Mouse (Mus musculus): ENCODE results near the gene Sh2b2. TPM values are rescaled to one million over a fixed set of nuclear protein-coding genes. Genes with fewer than 3 reads are reported as not detected.

Gene Sh2b2
- polyA plus RNA-seq, 1 experiment = 2.7 TPM

DNA sequence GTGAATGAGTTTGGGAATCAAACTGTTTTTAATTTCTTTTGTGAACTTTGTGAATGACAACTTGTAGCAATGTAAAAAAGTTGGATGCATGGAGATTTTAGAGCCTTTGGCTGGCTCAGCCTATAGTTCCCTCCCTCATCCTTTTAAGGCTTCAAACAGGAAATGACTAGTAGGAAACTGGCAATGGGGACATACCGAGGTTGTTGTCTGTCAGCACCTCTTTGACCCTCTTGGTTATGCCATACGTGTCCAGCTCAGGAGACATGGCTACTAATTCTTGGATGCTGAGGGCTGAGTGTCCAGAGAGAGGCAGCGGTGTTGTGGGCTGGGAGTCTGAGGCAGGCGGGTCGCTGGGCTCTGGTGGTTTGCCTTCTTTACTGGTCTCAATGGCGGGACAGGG, 40.2 kb upstream of the Sh2b2 start:
- H3K36me3 ChIP-seq (ENCODE audit: control insufficient read depth, insufficient read depth, low read length, poor library complexity, severe bottlenecking) = peaks cover 2% of the 10 kb centered on the region; the same call in 1 of the 2 replicates
- TF ChIP-seq POLR2A (IDR thresholded peaks at IDR 0.05; ENCODE audit: insufficient read depth, low read length) (no peak), EP300 (IDR thresholded peaks at IDR 0.05; ENCODE audit: insufficient read depth, low read depth, low read length) (no peak), CTCF (IDR thresholded peaks at IDR 0.05; ENCODE audit: low read depth, low read length) (no peak)
- no peaks in the 10 kb centered on the region for H3K9me3 ChIP-seq (replicated peaks; ENCODE audit: control insufficient read depth, insufficient read depth, low read length, poor library complexity, severe bottlenecking)
- no peaks in the 10 kb centered on the region for H3K4me1 ChIP-seq (ENCODE audit: control insufficient read depth, insufficient read depth, low read length)
- H3K27ac ChIP-seq (ENCODE audit: insufficient read depth, low read length) = no peak overlapping the region
- no peak overlapping the region for H3K4me3 ChIP-seq (ENCODE audit: low read depth, low read length)
- no peaks in the 10 kb centered on the region for H3K27me3 ChIP-seq (ENCODE audit: control insufficient read depth, insufficient read depth, low read length, poor library complexity, severe bottlenecking)
- H3K9ac ChIP-seq (ENCODE audit: low read depth, poor library complexity, severe bottlenecking) = no peak overlapping the region

DNA sequence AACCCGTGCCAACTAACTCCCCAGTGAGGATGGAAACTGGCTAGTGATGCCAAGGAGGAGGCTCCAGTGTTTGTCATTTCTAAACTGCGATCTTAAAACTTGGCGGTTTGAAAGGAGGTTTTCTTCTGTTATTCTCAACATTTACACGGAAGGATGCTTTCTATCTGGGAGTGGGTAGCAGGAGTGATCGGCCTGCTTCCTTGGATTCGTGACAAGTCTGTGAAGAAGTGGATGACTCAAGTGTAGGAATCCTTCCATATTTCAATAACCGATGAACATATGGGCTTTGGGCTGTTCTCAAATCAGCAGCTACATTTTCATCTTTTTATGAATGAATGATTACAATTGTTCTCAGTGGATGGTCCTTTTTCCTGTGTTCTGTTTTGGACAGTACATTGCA, 38.8 kb upstream of the Sh2b2 start:
- H3K9ac ChIP-seq (ENCODE audit: low read depth, poor library complexity, severe bottlenecking) = no peak overlapping the region
- H3K36me3 ChIP-seq (ENCODE audit: control insufficient read depth, insufficient read depth, low read length, poor library complexity, severe bottlenecking) = peaks cover 2% of the 10 kb centered on the region; the same call in 1 of the 2 replicates

DNA sequence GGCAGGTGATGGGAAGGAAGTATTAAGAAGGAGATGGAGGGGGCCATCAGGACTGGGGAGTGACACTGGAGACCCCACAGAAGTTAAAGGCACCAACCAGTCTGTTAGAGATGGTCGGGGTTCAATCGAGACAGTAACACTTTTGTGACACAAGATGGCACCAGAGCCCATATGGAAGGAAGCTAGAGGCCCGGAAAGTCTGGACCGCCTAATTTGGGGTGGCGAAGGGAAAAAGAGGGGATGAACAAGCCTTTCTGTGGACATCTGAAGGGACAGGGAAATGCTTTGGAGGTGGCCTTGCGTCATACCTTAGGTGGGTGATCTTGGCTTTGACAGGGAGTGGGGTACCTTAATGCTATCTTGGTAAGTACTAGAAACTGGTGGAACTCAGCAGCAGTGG, 35.0 kb upstream of the Sh2b2 start:
- TF ChIP-seq CTCF (IDR thresholded peaks at IDR 0.05; ENCODE audit: low read depth, low read length) (peak; percentile 45), POLR2A (IDR thresholded peaks at IDR 0.05; ENCODE audit: insufficient read depth, low read length) (no peak), EP300 (IDR thresholded peaks at IDR 0.05; ENCODE audit: insufficient read depth, low read depth, low read length) (no peak)
- Histone ChIP-seq H3K4me3 (ENCODE audit: low read depth, low read length) (no peak overlapping the region), H3K27ac (ENCODE audit: insufficient read depth, low read length) (no peak overlapping the region), H3K9ac (ENCODE audit: low read depth, poor library complexity, severe bottlenecking) (no peak overlapping the region), H3K9me3 (replicated peaks; ENCODE audit: control insufficient read depth, insufficient read depth, low read length, poor library complexity, severe bottlenecking) (no peaks in the 10 kb centered on the region), H3K4me1 (ENCODE audit: control insufficient read depth, insufficient read depth, low read length) (no peaks in the 10 kb centered on the region), H3K27me3 (ENCODE audit: control insufficient read depth, insufficient read depth, low read length, poor library complexity, severe bottlenecking) (no peaks in the 10 kb centered on the region), H3K36me3 (ENCODE audit: control insufficient read depth, insufficient read depth, low read length, poor library complexity, severe bottlenecking) (peaks cover 10% of the 10 kb centered on the region)

More for the DNA sequence above, 38.8 kb upstream of the Sh2b2 start:
- Histone ChIP-seq H3K9me3 (replicated peaks; ENCODE audit: control insufficient read depth, insufficient read depth, low read length, poor library complexity, severe bottlenecking) (no peaks in the 10 kb centered on the region), H3K4me1 (ENCODE audit: control insufficient read depth, insufficient read depth, low read length) (no peaks in the 10 kb centered on the region), H3K27me3 (ENCODE audit: control insufficient read depth, insufficient read depth, low read length, poor library complexity, severe bottlenecking) (no peaks in the 10 kb centered on the region), H3K27ac (ENCODE audit: insufficient read depth, low read length) (no peak overlapping the region), H3K4me3 (ENCODE audit: low read depth, low read length) (no peak overlapping the region)
- TF ChIP-seq CTCF (IDR thresholded peaks at IDR 0.05; ENCODE audit: low read depth, low read length) (no peak), POLR2A (IDR thresholded peaks at IDR 0.05; ENCODE audit: insufficient read depth, low read length) (no peak), EP300 (IDR thresholded peaks at IDR 0.05; ENCODE audit: insufficient read depth, low read depth, low read length) (no peak)

DNA sequence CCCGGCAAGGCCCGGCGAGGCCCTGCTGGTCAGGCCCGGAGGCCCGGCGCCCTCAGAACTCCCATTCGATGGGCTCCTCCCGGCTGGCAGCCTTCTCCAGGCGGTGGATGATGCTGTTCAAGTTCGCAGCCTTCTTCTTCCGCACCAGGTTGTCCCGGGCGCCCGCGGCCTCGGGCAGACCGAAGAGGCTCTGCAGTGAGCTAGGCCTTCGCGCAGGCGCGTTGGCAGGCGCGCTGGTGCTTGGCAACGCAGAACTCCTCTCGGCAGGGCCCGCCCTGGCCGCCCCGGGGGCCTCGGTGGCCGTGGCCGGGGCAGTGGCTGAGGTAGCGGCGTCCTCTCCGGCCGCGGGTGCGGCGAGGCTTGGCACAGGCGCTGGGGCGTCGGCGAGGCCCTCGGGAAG, 28.4 kb upstream of the Sh2b2 start:
- Histone ChIP-seq H3K36me3 (ENCODE audit: control insufficient read depth, insufficient read depth, low read length, poor library complexity, severe bottlenecking) (peaks cover 9% of the 10 kb centered on the region; the same call in 1 of the 2 replicates), H3K9ac (ENCODE audit: low read depth, poor library complexity, severe bottlenecking) (peak overlapping the region; percentile 70), H3K27ac (ENCODE audit: insufficient read depth, low read length) (no peak overlapping the region), H3K4me1 (ENCODE audit: control insufficient read depth, insufficient read depth, low read length) (no peaks in the 10 kb centered on the region), H3K27me3 (ENCODE audit: control insufficient read depth, insufficient read depth, low read length, poor library complexity, severe bottlenecking) (no peaks in the 10 kb centered on the region), H3K4me3 (ENCODE audit: low read depth, low read length) (peak overlapping the region; percentile 3), H3K9me3 (replicated peaks; ENCODE audit: control insufficient read depth, insufficient read depth, low read length, poor library complexity, severe bottlenecking) (no peaks in the 10 kb centered on the region)
- TF ChIP-seq POLR2A (IDR thresholded peaks at IDR 0.05; ENCODE audit: insufficient read depth, low read length) (no peak), CTCF (IDR thresholded peaks at IDR 0.05; ENCODE audit: low read depth, low read length) (no peak)

DNA sequence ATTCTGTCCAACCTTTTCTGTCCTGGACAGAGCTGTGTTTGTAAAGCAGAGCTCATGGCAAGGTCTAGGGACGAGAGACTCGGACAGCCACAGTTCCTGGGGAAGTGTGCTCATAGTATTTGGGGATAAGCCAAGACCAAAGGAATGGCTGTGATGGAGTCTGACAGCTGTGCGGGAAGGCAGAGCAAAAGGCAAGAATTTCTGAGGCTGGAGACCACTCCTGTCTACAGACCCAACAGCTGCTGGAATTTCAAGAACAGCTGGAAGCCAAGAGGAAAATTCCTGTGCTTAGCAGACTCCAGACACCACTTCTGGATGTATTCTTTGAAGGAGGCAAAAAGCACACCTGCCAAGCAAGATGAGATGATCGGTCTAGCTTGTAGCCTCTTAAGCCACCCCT, 23.6 kb upstream of the Sh2b2 start:
- Histone ChIP-seq H3K9me3 (replicated peaks; ENCODE audit: control insufficient read depth, insufficient read depth, low read length, poor library complexity, severe bottlenecking) (no peaks in the 10 kb centered on the region), H3K4me3 (ENCODE audit: low read depth, low read length) (no peak overlapping the region), H3K9ac (ENCODE audit: low read depth, poor library complexity, severe bottlenecking) (no peak overlapping the region), H3K27me3 (ENCODE audit: control insufficient read depth, insufficient read depth, low read length, poor library complexity, severe bottlenecking) (no peaks in the 10 kb centered on the region), H3K4me1 (ENCODE audit: control insufficient read depth, insufficient read depth, low read length) (no peaks in the 10 kb centered on the region), H3K36me3 (ENCODE audit: control insufficient read depth, insufficient read depth, low read length, poor library complexity, severe bottlenecking) (no peaks in the 10 kb centered on the region), H3K27ac (ENCODE audit: insufficient read depth, low read length) (no peak overlapping the region)
- no peak for TF ChIP-seq POLR2A (IDR thresholded peaks at IDR 0.05; ENCODE audit: insufficient read depth, low read length)
- no peak for TF ChIP-seq CTCF (IDR thresholded peaks at IDR 0.05; ENCODE audit: low read depth, low read length)
- no peak for TF ChIP-seq EP300 (IDR thresholded peaks at IDR 0.05; ENCODE audit: insufficient read depth, low read depth, low read length)

DNA sequence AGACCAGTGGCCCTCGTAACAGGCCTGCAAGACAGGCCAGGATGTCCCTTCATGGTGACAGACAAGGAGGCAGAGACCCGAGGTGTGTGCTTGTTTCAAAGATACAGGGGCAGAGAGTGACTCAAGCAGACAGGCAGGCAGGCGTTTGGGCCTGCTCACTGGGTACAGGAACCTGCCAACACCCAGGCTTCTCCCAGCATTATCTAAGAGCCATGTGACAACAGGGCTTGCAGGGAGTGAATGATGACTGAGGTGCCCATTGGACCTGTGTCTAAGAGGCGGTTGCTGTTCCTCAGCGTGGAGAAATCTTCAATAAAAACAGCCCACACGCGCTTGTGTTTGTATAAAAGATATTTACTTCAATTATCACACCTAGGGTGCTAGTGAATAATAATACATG, 19.7 kb upstream of the Sh2b2 start:
- no peak overlapping the region for H3K4me3 ChIP-seq (ENCODE audit: low read depth, low read length)
- H3K27me3 ChIP-seq (ENCODE audit: control insufficient read depth, insufficient read depth, low read length, poor library complexity, severe bottlenecking) = no peaks in the 10 kb centered on the region
- TF ChIP-seq POLR2A (IDR thresholded peaks at IDR 0.05; ENCODE audit: insufficient read depth, low read length) (no peak), EP300 (IDR thresholded peaks at IDR 0.05; ENCODE audit: insufficient read depth, low read depth, low read length) (no peak), CTCF (IDR thresholded peaks at IDR 0.05; ENCODE audit: low read depth, low read length) (no peak)
- H3K36me3 ChIP-seq (ENCODE audit: control insufficient read depth, insufficient read depth, low read length, poor library complexity, severe bottlenecking) = no peaks in the 10 kb centered on the region
- H3K27ac ChIP-seq (ENCODE audit: insufficient read depth, low read length) = no peak overlapping the region
- H3K4me1 ChIP-seq (ENCODE audit: control insufficient read depth, insufficient read depth, low read length) = no peaks in the 10 kb centered on the region
- no peak overlapping the region for H3K9ac ChIP-seq (ENCODE audit: low read depth, poor library complexity, severe bottlenecking)
- no peaks in the 10 kb centered on the region for H3K9me3 ChIP-seq (replicated peaks; ENCODE audit: control insufficient read depth, insufficient read depth, low read length, poor library complexity, severe bottlenecking)

All from ES-Bruce4 (cell line).